Mouse (Mus musculus) ES-CJ7 (cell line): ENCODE measurements around the gene Sorbs2.

Source experiments
- DNase-seq: peaks from one replicate; pipeline ENCODE4 v3.0.0; 2011; ENCODE audit warnings: low read depth, low spot score

The Sorbs2 gene

DNA sequence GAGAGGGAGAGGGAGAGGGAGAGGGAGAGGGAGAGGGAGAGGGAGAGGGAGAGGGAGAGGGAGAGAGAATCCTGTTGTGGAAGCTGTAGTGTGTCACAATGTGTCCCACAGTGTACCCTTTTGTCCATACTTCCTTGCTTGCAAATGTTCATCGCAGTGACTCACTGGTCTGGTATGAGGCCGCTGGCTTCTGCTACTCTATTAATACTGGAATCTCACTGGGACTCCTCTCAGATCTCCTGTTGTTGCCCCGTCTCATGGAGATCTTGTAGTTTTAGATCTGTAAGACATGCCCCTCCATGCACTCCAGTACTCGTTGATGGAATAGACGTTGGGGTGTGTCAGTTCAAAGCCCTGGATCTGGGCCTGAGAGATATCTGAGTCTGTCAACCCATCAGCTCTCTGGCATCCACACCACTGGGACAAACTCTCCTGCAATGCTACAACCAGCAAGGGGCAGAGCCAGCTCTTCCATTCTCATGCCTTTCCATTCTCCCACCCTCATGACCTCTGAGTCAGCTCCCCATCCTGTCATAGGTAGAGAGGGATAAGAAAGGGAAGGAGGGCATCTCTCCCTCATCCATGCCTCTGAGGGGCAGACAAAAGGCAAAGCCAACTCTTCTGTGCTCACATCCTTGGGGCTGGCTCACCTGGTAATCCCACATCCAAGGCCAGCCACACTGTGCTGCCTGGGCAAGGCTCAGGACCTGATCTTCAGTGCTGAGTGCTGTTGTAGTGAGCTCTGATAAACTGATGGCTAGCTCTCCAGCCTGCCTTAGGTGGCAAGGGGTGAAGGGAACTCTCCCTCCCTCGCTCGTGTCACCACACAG lies 72.3 kb downstream of the Sorbs2 start:
- no peak for DNase-seq

GRCm38 (mm10) chr8:45580544-45580866 lies 72.9 kb downstream of the Sorbs2 start:
- DNase-seq = no peak

- DNase-seq = no peak
Observed at GRCm38 (mm10) chr8:45583856-45584255, 76.3 kb downstream of the Sorbs2 start.

DNA sequence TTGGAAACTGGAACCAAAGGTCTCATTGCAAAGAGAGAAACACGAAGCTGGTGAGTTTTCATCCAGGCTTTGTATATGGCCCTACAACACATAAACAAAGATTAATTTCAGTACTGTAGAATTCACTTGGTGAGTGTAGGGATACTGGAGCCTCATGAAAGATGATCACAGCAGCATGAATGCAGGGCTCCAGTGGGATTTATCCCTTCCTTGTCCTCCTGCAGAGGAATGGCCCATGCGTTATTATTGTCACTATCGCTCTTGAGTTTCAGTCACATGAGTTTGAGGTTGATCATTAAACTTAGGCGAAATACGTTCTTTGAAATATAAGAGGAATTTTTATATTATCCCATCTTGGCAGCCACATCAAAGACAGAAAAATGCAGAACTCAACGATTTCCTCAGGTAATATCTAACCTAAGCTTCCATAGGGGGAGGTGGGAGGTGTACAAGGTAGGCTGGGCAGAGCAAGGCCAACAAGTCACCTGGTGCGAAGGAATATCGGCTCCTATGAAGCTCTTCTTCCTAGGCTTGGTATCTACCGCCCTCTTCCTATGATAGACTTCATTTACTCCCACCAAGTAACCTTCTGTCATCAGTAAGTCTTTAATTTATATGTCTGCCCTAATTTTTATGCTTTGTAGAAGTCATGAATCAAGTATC lies 76.9 kb downstream of the Sorbs2 start:
- DNase-seq = no peak

DNA sequence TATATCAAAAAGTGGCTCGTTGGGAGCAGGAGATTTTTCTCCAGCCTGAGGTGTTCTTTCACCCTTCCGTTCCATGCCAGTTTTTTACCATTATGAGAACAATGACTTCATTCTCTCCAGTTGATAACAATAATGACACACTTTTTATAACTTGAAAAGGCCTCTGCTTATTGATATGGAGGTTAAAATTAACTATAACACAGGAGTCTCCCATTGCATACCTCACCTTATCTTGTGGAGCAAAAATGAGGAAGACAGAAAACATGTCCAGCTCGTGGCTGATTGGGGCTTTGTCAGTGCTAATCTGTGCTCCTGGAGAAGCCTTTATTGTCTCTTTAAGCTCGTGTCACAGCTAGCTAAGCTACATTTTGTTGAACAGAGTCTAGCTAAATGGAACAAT lies 77.6 kb downstream of the Sorbs2 start:
- no peak for DNase-seq

- no peak for DNase-seq
Observed at GRCm38 (mm10) chr8:45587011-45587410, 79.4 kb downstream of the Sorbs2 start.

GRCm38 (mm10) chr8:45591888-45592287 lies 84.3 kb downstream of the Sorbs2 start:
- no peak for DNase-seq

DNA sequence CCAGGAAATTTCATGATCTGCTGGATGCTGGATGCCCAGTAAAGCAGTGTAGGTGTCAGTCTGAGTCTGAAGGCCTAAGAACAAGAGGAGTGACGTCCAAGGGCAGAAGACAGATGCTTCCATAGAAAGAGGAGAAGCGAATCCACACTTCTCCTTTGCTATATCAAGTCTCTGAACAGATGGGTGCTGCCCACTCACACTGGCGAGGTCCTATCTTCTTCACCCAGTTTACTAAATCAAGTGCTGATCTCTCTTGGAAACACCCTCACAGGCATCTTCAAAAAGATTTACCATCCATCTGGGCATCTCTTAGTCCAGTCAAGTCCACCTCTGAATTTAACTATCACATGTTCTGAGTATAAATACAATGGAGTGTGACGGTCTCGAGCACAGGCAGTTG lies 86.1 kb downstream of the Sorbs2 start:
- no peak for DNase-seq

DNA sequence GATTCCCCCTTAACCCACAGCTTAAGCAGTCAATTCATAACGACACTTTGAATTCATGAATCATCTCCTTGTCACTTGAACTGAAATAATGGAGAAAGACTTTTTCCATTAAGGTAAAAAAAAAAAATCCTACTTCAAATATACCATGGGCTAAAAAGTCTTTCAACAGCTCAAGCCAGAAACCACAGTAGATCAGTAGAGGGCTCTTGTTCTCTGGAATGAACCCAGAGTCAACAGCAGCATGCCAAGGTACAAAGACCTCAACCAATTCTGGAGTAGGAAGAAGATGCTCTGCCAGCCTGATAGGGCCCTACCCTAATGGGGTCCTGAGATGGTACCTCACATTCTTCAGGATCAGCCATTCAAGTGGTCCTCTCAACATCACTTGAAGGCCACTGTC lies 88.4 kb downstream of the Sorbs2 start:
- no peak for DNase-seq

DNA sequence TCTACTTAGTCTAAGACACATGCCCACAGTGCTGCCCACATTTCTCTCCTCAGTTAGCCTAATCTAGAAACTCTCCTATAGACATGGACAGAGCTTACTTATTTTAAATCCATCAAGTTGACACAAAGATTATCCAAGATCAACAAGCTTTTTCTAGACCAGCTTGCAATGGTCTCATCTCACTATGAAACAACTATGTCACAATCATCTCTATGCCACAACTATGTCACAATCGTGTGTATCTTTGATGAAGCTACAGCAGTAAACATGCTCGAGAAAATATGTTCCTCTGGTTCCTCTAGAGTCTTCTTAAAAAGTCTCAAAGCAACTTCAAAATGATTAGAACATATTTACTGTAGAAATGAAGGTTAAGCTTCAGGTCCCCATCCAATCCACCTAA lies 89.0 kb downstream of the Sorbs2 start:
- DNase-seq = no peak

GRCm38 (mm10) chr8:45597631-45598420 lies 90.2 kb downstream of the Sorbs2 start:
- DNase-seq = no peak

- DNase-seq = no peak
Observed at GRCm38 (mm10) chr8:45598883-45599282, 91.3 kb downstream of the Sorbs2 start.

DNA sequence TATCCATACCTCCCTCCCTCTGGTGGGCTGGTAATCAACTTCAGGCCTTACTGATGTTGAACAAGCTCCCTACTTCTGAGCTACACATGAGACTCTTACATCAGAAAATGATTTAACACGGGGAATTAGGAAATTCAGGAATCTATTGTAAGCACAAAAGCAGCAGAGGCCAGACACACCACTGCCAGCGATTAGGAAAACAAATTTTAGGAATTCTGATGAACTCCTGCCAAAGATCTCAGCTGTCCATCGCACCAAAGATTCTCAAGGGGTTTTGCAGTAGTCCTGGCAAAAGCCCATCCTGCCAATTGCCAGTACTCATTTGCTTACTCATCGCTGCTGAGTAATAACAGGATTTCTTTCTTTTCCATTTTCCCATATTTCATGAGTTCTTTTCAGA lies 94.4 kb downstream of the Sorbs2 start:
- DNase-seq = no peak

- no peak for DNase-seq
Observed at GRCm38 (mm10) chr8:45605419-45605818, 97.8 kb downstream of the Sorbs2 start.

- DNase-seq = no peak
Observed at GRCm38 (mm10) chr8:45607012-45607411, 99.4 kb downstream of the Sorbs2 start.

DNA sequence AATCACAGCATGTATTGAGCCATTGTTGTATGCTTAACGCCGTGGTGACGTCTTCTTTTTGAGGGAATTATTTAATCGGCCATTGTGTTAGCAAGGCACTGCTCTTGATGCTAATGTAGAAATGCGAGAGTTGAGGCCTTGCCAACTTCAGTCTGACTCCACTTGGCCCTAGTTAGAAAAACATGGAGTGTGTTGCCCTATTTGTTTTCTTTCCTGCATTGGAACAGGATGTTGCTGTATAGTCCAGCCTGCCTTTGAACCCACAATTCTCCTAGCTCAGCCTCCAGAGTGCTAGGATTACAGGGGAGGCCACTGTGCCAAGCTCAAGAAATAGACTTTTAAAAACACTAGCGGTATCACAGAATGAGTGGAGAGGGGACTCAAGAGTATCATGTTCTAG lies 100.8 kb downstream of the Sorbs2 start:
- DNase-seq = no peak

DNA sequence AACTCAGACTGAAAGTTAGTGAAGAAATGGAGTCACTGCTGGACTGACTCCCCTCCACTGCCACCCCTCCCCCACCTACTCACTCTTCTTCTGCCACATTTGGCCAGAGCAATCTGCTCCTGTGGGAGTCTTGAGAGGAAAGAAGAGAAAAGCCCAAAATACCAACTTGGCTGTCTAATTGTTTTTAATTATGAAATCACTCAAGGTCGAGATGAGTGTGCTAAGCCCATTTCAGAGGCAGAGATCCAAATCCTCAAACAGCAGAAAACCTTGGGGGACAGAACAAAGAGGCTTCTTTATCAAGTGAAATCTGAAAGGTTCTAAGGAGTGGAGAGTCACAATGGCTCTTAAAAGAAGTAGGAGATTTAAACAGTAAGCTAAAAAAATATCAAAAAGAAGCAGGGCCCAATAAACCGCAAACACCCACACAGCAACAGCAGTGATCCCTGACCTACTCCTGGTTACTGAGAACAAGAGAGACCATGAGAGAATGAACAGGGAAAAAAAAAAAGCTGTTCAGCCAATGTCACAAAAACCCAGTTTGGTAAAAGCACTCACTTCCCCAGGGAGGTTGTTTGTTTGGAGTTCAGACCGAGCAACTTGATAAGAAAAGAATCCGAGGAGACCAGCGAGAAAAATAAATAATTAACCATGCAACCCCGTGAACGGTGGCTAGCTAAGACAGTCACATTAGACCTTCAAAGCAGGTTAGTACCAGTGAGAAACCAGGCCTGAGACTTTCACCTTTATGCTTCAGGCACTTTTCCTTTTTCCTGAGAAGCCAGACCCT lies 103.0 kb downstream of the Sorbs2 start:
- no peak for DNase-seq

GRCm38 (mm10) chr8:45611320-45611719 lies 103.7 kb downstream of the Sorbs2 start:
- peak; percentile 10 for DNase-seq

- no peak for DNase-seq
Observed at GRCm38 (mm10) chr8:45614610-45615009, 107.0 kb downstream of the Sorbs2 start.

GRCm38 (mm10) chr8:45615050-45615449 lies 107.5 kb downstream of the Sorbs2 start:
- no peak for DNase-seq

DNA sequence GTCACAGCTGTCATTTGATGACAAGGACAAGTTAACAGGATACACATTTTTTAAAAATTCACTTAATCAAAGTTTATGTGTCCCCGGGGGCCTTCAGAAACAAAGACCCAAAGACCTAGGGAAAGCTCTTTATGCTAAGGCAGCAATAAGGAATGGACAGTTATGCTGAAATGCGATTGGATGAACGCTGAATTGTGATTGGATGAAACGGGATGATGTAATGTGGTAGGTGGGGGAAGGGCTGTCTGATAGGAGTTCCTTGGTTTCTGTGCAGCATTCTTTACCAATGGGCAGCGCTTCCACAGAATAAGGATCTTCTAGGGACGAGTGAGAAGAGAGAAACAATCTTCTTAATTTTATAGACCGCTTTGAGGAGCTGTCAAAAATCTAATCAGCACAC lies 108.0 kb downstream of the Sorbs2 start:
- no peak for DNase-seq
